Mouse (Mus musculus): ENCODE measurements at regions not wholly inside any gene's neighbourhood (a gene's known extent, or its start where the extent isn't known, plus 50 kb on each side); places are given as distances from the start of the nearest gene placed in this dataset.

- no peak for ATAC-seq (ENCODE audit: insufficient read depth, low read depth)
- H3K36me3 ChIP-seq (replicated peaks; ENCODE audit: control insufficient read depth, insufficient read depth, low read length) = no peaks in the 10 kb centered on the region
- no peaks in the 10 kb centered on the region for H3K27me3 ChIP-seq (ENCODE audit: control insufficient read depth, insufficient read depth, low read length)
- H3K27ac ChIP-seq (ENCODE audit: low read depth) = no peak overlapping the region
- H3K4me1 ChIP-seq (ENCODE audit: control insufficient read depth, insufficient read depth) = no peaks in the 10 kb centered on the region
- no peak for DNase-seq (ENCODE audit: low spot score)
- no peaks in the 10 kb centered on the region for H3K9me3 ChIP-seq (replicated peaks; ENCODE audit: control insufficient read depth, low read length)
- no peak for TF ChIP-seq CTCF (IDR thresholded peaks at IDR 0.05; ENCODE audit: low read depth)
- TF ChIP-seq EP300 (IDR thresholded peaks at IDR 0.05; ENCODE audit: low read depth) = no peak
- H3K4me3 ChIP-seq (ENCODE audit: low read depth, low read length) = no peak overlapping the region
- no peak overlapping the region for H3K4me2 ChIP-seq (ENCODE audit: low read depth, low read length)
- H3K9ac ChIP-seq (replicated peaks; ENCODE audit: low read depth, low read length) = no peak overlapping the region
Observed at GRCm38 (mm10) chr12:64689642-64690041, 215.2 kb upstream of the Fscb start.

GRCm38 (mm10) chr12:64688618-64689017 lies 214.1 kb upstream of the Fscb start:
- H3K27ac ChIP-seq (ENCODE audit: low read depth) = no peak overlapping the region
- H3K4me1 ChIP-seq (ENCODE audit: control insufficient read depth, insufficient read depth) = no peaks in the 10 kb centered on the region
- no peaks in the 10 kb centered on the region for H3K9me3 ChIP-seq (replicated peaks; ENCODE audit: control insufficient read depth, low read length)
- no peaks in the 10 kb centered on the region for H3K27me3 ChIP-seq (ENCODE audit: control insufficient read depth, insufficient read depth, low read length)
- no peak overlapping the region for H3K4me3 ChIP-seq (ENCODE audit: low read depth, low read length)
- H3K4me2 ChIP-seq (ENCODE audit: low read depth, low read length) = no peak overlapping the region
- no peaks in the 10 kb centered on the region for H3K36me3 ChIP-seq (replicated peaks; ENCODE audit: control insufficient read depth, insufficient read depth, low read length)
- WGBS = 50% methylated on average over 1 of the region's 1 CpGs
- no peak for DNase-seq (ENCODE audit: low spot score)
- no peak for ATAC-seq (ENCODE audit: insufficient read depth, low read depth)
- H3K9ac ChIP-seq (replicated peaks; ENCODE audit: low read depth, low read length) = no peak overlapping the region
- TF ChIP-seq EP300 (IDR thresholded peaks at IDR 0.05; ENCODE audit: low read depth) (no peak), CTCF (IDR thresholded peaks at IDR 0.05; ENCODE audit: low read depth) (no peak)

- no peaks in the 10 kb centered on the region for H3K36me3 ChIP-seq (replicated peaks; ENCODE audit: control insufficient read depth, insufficient read depth, low read length)
- H3K9me3 ChIP-seq (replicated peaks; ENCODE audit: control insufficient read depth, low read length) = no peaks in the 10 kb centered on the region
- ATAC-seq (ENCODE audit: insufficient read depth, low read depth) = no peak
- H3K27ac ChIP-seq (ENCODE audit: low read depth) = no peak overlapping the region
- H3K4me2 ChIP-seq (ENCODE audit: low read depth, low read length) = no peak overlapping the region
- no peak overlapping the region for H3K9ac ChIP-seq (replicated peaks; ENCODE audit: low read depth, low read length)
- 50% methylated on average over 1 of the region's 1 CpGs for WGBS
- no peak for DNase-seq (ENCODE audit: low spot score)
- no peak overlapping the region for H3K4me3 ChIP-seq (ENCODE audit: low read depth, low read length)
- no peaks in the 10 kb centered on the region for H3K27me3 ChIP-seq (ENCODE audit: control insufficient read depth, insufficient read depth, low read length)
- H3K4me1 ChIP-seq (ENCODE audit: control insufficient read depth, insufficient read depth) = no peaks in the 10 kb centered on the region
- TF ChIP-seq EP300 (IDR thresholded peaks at IDR 0.05; ENCODE audit: low read depth) (no peak), CTCF (IDR thresholded peaks at IDR 0.05; ENCODE audit: low read depth) (peak; percentile 17; the same call in 1 of the 2 replicates)
Observed at GRCm38 (mm10) chr12:64640864-64641416, 166.4 kb upstream of the Fscb start.

- H3K4me3 ChIP-seq (ENCODE audit: low read depth, low read length) = no peak overlapping the region
- H3K4me1 ChIP-seq (ENCODE audit: control insufficient read depth, insufficient read depth) = no peaks in the 10 kb centered on the region
- no peaks in the 10 kb centered on the region for H3K9me3 ChIP-seq (replicated peaks; ENCODE audit: control insufficient read depth, low read length)
- H3K9ac ChIP-seq (replicated peaks; ENCODE audit: low read depth, low read length) = no peak overlapping the region
- no peak for ATAC-seq (ENCODE audit: insufficient read depth, low read depth)
- no peak for TF ChIP-seq EP300 (IDR thresholded peaks at IDR 0.05; ENCODE audit: low read depth)
- no peak for TF ChIP-seq CTCF (IDR thresholded peaks at IDR 0.05; ENCODE audit: low read depth)
- no peak overlapping the region for H3K4me2 ChIP-seq (ENCODE audit: low read depth, low read length)
- no peak overlapping the region for H3K27ac ChIP-seq (ENCODE audit: low read depth)
- DNase-seq (ENCODE audit: low spot score) = no peak
- no peaks in the 10 kb centered on the region for H3K36me3 ChIP-seq (replicated peaks; ENCODE audit: control insufficient read depth, insufficient read depth, low read length)
- H3K27me3 ChIP-seq (ENCODE audit: control insufficient read depth, insufficient read depth, low read length) = no peaks in the 10 kb centered on the region
Observed at GRCm38 (mm10) chr12:64614877-64615276, 140.4 kb upstream of the Fscb start.

All from heart, postnatal 0 days (tissue).